Mouse (Mus musculus): ENCODE measurements at regions not wholly inside any gene's neighbourhood (a gene's known extent, or its start where the extent isn't known, plus 50 kb on each side); places are given as distances from the start of the nearest gene placed in this dataset.
A peak's percentile ranks its signal among the peaks of the same experiment; 100 is the strongest.
"Not testable (repeated sequence)": the region's sequence is repeated elsewhere in the genome, so short reads cannot be mapped to it uniquely, and the experiment has no call there.

DNA sequence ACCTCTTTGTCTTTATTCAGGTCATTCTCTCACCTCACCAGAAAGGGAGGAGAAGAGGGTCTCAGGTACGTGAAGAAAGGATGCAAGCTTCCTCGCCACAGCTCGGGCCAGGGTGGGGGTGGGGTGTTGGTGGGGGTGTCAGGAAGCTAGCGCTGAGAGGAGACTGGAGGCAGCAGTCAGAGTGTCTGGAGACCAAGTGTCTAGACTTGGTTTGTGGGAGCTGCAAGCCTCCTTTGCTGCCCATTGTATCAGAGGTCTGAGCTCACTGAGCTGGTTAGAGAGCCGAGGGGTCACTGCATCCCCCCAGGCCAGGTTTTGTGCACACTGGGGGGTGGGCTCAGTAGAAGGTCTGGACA is 159.4 kb upstream of the Myt1l start:
- no peak for DNase-seq (ENCODE audit: low spot score)

DNA sequence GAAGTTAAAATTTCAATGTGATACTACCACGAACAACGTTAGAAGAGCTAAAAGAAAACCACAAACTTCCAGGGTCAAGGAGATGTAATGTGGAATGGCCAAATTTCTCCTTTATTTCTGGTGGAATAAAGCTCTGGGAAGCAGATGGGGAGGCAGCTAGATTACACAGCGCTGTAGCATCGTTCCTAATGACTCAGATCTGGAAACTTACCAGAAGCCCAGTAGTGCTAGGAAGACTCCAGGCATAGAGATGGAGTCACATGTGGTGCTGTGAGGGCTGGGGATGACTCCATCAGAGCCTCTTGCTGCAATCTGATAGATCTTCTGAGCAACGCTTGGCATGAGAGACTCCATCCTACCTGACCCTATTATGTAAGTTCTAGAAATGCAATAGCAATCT is 136.4 kb upstream of the Myt1l start:
- peak; percentile 35 for DNase-seq (ENCODE audit: low spot score)

DNA sequence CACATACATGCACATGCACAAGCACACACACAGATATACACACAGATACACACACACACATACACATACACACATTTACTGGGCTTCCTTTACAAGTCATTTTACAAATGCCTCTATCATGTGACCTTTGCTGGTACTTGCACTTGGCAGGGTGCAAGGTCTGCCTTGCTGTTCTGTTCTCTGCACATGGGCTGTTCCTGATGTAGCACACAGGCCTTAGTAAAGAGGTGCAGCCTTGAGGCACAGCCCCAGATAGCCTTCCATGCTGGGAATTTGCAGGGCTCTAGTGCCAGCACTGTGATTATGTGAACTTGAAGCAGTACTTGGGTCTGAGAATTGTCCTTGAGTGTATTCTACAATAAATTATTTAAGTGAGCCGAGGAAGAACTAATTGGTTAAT is 133.9 kb upstream of the Myt1l start:
- no peak for DNase-seq (ENCODE audit: low spot score)

DNA sequence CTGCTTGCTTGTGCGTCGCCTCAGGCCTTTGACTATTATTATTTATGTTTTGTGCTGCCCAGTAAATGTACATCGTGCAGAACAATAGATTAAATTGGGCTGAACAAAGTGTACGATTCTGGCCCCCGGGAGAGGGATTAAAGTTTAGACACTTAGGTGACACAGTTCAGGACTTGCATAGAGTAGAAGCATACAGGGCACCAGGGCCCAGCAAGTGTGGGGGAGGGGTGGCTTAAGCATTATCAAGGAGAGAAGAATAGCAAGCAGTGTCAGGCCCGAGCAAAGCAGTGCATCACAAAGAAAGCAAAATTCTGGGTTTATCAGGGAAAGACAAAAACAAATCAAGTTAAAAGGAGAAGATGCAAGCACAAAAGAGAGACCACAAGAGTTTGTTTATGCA is 133.3 kb upstream of the Myt1l start:
- DNase-seq (ENCODE audit: low spot score): no peak

DNA sequence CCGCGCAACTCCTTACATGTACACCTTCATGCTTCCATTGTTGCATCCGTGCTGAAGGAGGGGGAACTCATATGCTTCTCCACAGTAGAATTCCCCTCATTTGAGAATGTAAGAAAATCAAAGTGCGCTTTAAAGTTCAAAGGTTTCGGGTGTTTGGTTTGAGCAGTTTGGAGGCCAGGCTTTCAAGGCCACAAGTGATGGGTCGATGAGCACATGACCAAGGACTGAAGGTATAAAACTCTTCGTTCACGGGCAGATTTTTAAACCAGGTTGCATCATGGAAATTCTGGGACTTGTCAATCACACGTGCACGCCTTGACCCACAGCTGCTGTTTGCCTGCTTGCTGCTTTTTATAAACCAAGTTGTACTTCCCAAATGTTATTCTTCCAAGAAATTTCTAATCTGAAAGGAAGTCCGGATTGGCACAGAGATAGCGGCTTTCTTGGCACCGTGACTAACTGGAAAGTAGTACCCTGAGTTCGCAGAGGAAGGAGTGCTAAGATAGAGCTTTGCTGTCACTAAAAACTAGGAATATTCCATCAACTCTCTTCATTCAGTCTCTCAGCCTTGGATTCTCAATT is 132.7 kb upstream of the Myt1l start:
- DNase-seq (ENCODE audit: low spot score): no peak

DNA sequence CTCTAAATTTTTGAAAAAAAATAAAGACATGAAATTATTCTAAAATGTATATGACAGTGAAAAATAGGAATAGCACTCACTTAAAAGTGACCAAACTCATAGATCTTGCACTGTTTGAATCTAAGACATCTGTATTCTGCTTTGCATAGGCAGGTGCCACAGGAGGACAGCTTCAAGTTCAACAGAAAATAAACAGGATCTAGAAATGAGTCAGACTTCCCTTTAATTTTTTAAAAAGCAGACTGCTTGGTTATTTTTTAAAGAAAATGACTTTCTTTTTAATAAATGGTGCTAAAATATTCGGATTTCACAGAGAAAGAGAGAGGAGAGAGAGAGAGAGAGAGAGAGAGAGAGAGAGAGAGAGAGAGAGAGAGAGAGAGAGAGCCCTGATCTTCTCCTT is 123.8 kb upstream of the Myt1l start:
- no peak for DNase-seq (ENCODE audit: low spot score)

DNA sequence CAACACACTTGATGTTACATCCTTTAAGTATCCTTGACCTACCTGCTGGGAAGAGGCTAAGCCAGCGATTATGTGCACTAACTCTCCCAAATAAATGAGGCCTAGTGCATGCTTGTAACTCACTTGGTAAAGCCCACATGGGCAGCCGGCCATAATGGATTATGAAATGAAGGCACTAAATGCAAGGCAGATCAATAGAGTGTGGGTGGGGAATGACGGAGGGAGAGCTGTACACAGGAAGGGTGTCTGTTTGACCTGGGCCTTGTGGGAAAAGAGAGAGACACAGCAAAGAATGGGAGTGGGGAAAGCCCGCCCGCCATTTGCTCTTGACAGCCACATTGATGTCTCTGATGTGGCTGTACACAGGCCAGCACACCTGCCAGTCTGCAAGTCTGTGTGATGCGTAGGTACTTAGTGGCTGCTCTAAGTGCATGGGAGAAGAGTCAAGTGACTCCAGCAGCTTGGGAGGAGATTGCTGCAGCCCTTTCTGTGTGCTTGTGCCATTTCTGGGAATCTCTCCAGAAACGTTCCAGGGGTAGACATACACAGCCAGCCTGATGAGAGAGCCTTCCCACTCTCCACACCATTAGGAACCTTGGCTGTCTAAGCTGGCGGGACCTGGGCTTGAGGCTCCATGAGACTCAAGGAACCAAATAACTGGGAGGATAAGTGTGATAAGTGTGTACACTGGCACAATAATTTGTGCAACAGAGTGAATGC is 118.7 kb upstream of the Myt1l start:
- DNase-seq (ENCODE audit: low spot score): no peak

DNA sequence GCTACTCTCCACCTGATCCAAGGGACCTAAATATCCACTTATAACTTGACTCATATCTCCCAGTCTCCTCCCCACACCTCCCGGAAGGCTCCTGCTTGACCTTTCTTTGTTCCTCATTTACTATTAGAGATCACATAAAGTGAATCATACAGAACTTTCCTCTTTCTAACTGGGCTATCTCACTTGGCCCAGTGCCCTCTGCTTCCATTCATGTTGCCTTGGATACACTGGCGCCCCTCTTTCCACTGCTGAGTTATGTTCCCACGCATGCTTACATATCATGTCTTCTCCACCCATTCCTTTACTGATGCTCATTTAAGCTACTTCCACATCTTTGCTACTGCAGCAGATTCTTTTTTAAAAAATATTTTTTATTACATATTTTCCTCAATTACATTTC is 94.2 kb upstream of the Myt1l start:
- no peak for DNase-seq (ENCODE audit: low spot score)

DNA sequence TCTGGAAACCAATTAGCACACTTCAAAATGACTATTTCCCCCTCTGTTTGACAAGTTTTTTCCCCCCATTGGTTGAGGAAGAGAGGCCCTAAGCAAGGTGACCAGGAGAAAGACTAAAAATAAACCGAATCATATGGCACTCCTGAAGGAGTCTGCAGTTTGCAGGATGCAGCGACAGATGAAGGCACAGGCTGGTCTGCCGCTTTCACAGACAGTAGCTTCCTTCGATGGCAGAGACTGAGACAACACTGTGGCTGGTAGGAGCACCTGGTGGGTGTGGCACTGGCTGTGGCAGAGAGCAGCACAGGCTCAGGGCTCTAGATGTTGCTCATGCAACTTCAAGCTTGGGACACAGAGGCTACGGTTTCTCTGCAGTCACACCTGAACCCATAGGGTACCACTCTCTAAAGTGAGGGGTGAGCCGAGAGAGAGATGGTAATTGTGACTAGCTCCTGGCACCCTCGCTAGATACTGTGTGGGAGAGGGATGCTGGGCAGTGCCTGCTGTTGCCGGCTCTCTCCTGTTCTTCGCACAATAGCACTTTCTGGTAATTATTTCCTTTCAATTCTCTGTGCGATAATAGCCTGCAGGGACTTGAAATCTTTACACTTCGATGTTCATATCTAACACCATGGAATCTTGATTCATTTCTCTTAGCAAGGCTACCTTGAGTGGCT is 88.7 kb upstream of the Myt1l start:
- DNase-seq (ENCODE audit: low spot score): peak; percentile 38

DNA sequence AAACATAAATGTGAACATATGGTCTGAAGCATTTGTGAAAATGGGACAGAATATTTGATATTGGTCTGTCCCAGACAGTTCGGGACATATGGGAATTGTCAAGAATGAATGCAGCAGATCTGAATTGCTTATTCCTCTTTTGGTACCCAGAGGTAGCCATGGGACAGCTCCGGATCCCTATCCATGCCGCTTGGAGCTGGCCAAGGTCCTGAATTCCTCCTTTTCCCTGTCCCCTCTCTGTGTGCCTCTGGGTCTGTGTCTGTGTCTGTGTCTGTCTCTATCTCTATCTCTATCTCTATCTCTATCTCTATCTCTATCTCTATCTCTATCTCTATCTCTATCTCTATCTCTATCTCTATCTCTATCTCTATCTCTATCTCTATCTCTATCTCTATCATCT is 63.0 kb upstream of the Myt1l start:
- DNase-seq (ENCODE audit: low spot score): not testable (repeated sequence)
